Mouse (Mus musculus) inflammation-experienced regulatory T-cells, adult 16 weeks (primary cell): ENCODE results near the gene BC049715. TPM values are rescaled to one million over a fixed set of nuclear protein-coding genes. Genes with fewer than 3 reads are reported as not detected.

Experiments used
- polyA plus RNA-seq: library from polyadenylated mRNA; unstranded; fragments of 100-300 nt; shearing (Covaris generic); gene quantifications from one replicate; pipeline ENCODE4 v1.2.1, GENCODE M21; 2017

The BC049715 gene
- 3.2 TPM for polyA plus RNA-seq

GRCm38 (mm10) chr6:136827516-136827880 is at the start of gene BC049715:
Gene BC049715, plus strand, starts transcription at chr6:136827626.

GRCm38 (mm10) chr6:136781377-136781986 is 45.9 kb upstream of the BC049715 start, which contains the start of gene Gucy2c:
Gene Gucy2c, minus strand, starts transcription at chr6:136781765.

GRCm38 (mm10) chr6:136803739-136804633 is 23.4 kb upstream of the BC049715 start, which contains the start of gene Hist4h4:
Gene Hist4h4, minus strand, starts transcription at chr6:136804415.

GRCm38 (mm10) chr6:136808014-136808417 is 19.4 kb upstream of the BC049715 start, which contains the start of gene H2afj:
Gene H2afj, plus strand, starts transcription at chr6:136808244.

GRCm38 (mm10) chr6:136827881-136828561 is 595 bp downstream of the BC049715 start, which contains the start of gene Wbp11:
Gene Wbp11, minus strand, starts transcription at chr6:136828233.

GRCm38 (mm10) chr6:136835352-136835751 is 7.9 kb downstream of the BC049715 start, which contains the start of gene Smco3:
Gene Smco3, minus strand, starts transcription at chr6:136835452.

GRCm38 (mm10) chr6:136857186-136857872 is 29.9 kb downstream of the BC049715 start, which contains the start of gene Art4:
Gene Art4, minus strand, starts transcription at chr6:136857733.

GRCm38 (mm10) chr6:136875670-136876069 is 48.2 kb downstream of the BC049715 start, which contains the start of gene Mgp:
Gene Mgp, minus strand, starts transcription at chr6:136875823.

Other genes starting within 250 kb of the BC049715 start
- gene Plbd1, start 165.7 kb upstream of the BC049715 start, polyA plus RNA-seq = 3.7 TPM
- not detected for gene Gucy2c, start 45.9 kb upstream of the BC049715 start, polyA plus RNA-seq
- 1.2 TPM for gene Hist4h4, start 23.2 kb upstream of the BC049715 start, polyA plus RNA-seq
- gene H2afj, start 19.4 kb upstream of the BC049715 start, polyA plus RNA-seq = 55.8 TPM
- 118 TPM for gene Wbp11, start 607 bp downstream of the BC049715 start, polyA plus RNA-seq
- gene Smco3, start 7.8 kb downstream of the BC049715 start, polyA plus RNA-seq = not detected
- 3.7 TPM for gene Art4, start 30.1 kb downstream of the BC049715 start, polyA plus RNA-seq
- gene Mgp, start 48.2 kb downstream of the BC049715 start, polyA plus RNA-seq = not detected
- gene Erp27, start 94.6 kb downstream of the BC049715 start, polyA plus RNA-seq = 1.9 TPM
- gene Pde6h, start 96.2 kb downstream of the BC049715 start, polyA plus RNA-seq = not detected
- 2,563 TPM for gene Arhgdib, start 114.3 kb downstream of the BC049715 start, polyA plus RNA-seq